Mouse (Mus musculus): Measurements from ENCODE around the gene Vhl. TPM values are rescaled to one million over a fixed set of nuclear protein-coding genes. Genes with fewer than 3 reads are reported as not detected.

Gene Vhl
- total and polyA plus RNA-seq, 3 experiments: 6.4 to 25.4 (median 12.5) TPM

GRCm38 (mm10) chr6:113604432-113605223 lies 19.1 kb upstream of the Vhl start, which contains the start of gene Brk1:
Brk1 (plus strand) TSS chr6:113604772.
- H3K4me1 ChIP-seq (ENCODE audit: insufficient read depth, low read depth, low read length): peaks cover 36% of the 10 kb centered on the region
- H3K9me3 ChIP-seq (replicated peaks): no peaks in the 10 kb centered on the region
- H3K36me3 ChIP-seq (replicated peaks): peaks cover 44% of the 10 kb centered on the region
- no peak for TF ChIP-seq CTCF (IDR thresholded peaks at IDR 0.05; ENCODE audit: low read depth, low read length)
- no peak for TF ChIP-seq POLR2AphosphoS5 (IDR thresholded peaks at IDR 0.05; ENCODE audit: insufficient replicate concordance, low read depth, low read length)
- TF ChIP-seq TAL1 (conservative IDR thresholded peaks at IDR 0.05; ENCODE audit: low read depth, low read length): no peak
- TF ChIP-seq GATA1 (IDR thresholded peaks at IDR 0.05; ENCODE audit: borderline replicate concordance, low read length): no peak
- no peak for TF ChIP-seq GATA2 (IDR thresholded peaks at IDR 0.05; ENCODE audit: borderline replicate concordance, low read depth, low read length)
- H3K27me3 ChIP-seq (ENCODE audit: insufficient read depth, low read length): no peaks in the 10 kb centered on the region
- H3K4me3 ChIP-seq (ENCODE audit: low read depth, low read length): peak within 1 kb of the TSS; percentile 95
- DNase-seq (ENCODE audit: low spot score): peak; percentile 84
- peak; percentile 77 for ATAC-seq (ENCODE audit: extremely low read depth, insufficient number of reproducible peaks, low FRiP score, poor library complexity, severe bottlenecking)

- DNase-seq (ENCODE audit: low spot score): no peak
- no peaks in the 10 kb centered on the region for H3K9me3 ChIP-seq (replicated peaks)
- H3K4me3 ChIP-seq (ENCODE audit: low read depth, low read length): peak overlapping the region; percentile 95
- ATAC-seq (ENCODE audit: extremely low read depth, insufficient number of reproducible peaks, low FRiP score, poor library complexity, severe bottlenecking): no peak
- H3K36me3 ChIP-seq (replicated peaks): peaks cover 44% of the 10 kb centered on the region
- no peak for TF ChIP-seq GATA2 (IDR thresholded peaks at IDR 0.05; ENCODE audit: borderline replicate concordance, low read depth, low read length)
- TF ChIP-seq GATA1 (IDR thresholded peaks at IDR 0.05; ENCODE audit: borderline replicate concordance, low read length): no peak
- peaks cover 36% of the 10 kb centered on the region for H3K4me1 ChIP-seq (ENCODE audit: insufficient read depth, low read depth, low read length)
- H3K27me3 ChIP-seq (ENCODE audit: insufficient read depth, low read length): no peaks in the 10 kb centered on the region
Measured at GRCm38 (mm10) chr6:113605224-113605545, 18.6 kb upstream of the Vhl start.

- H3K36me3 ChIP-seq (replicated peaks): peaks cover 75% of the 10 kb centered on the region
- DNase-seq (ENCODE audit: low spot score) (no peak), ATAC-seq (ENCODE audit: extremely low read depth, insufficient number of reproducible peaks, low FRiP score, poor library complexity, severe bottlenecking) (no peak)
- no peaks in the 10 kb centered on the region for H3K9me3 ChIP-seq (replicated peaks)
- no peak overlapping the region for H3K4me3 ChIP-seq (ENCODE audit: low read depth, low read length)
- peaks cover 30% of the 10 kb centered on the region for H3K4me1 ChIP-seq (ENCODE audit: insufficient read depth, low read depth, low read length)
- TF ChIP-seq GATA2 (IDR thresholded peaks at IDR 0.05; ENCODE audit: borderline replicate concordance, low read depth, low read length) (no peak), GATA1 (IDR thresholded peaks at IDR 0.05; ENCODE audit: borderline replicate concordance, low read length) (no peak), TAL1 (conservative IDR thresholded peaks at IDR 0.05; ENCODE audit: low read depth, low read length) (no peak), CTCF (IDR thresholded peaks at IDR 0.05; ENCODE audit: low read depth, low read length) (no peak), POLR2AphosphoS5 (IDR thresholded peaks at IDR 0.05; ENCODE audit: insufficient replicate concordance, low read depth, low read length) (no peak)
- no peaks in the 10 kb centered on the region for H3K27me3 ChIP-seq (ENCODE audit: insufficient read depth, low read length)
Measured at GRCm38 (mm10) chr6:113608871-113609270, 14.9 kb upstream of the Vhl start.

- H3K4me1 ChIP-seq (ENCODE audit: insufficient read depth, low read depth, low read length): peaks cover 26% of the 10 kb centered on the region
- H3K27me3 ChIP-seq (ENCODE audit: insufficient read depth, low read length): no peaks in the 10 kb centered on the region
- TF ChIP-seq GATA2 (IDR thresholded peaks at IDR 0.05; ENCODE audit: borderline replicate concordance, low read depth, low read length): no peak
- TF ChIP-seq POLR2AphosphoS5 (IDR thresholded peaks at IDR 0.05; ENCODE audit: insufficient replicate concordance, low read depth, low read length): no peak
- TF ChIP-seq TAL1 (conservative IDR thresholded peaks at IDR 0.05; ENCODE audit: low read depth, low read length): no peak
- no peak for TF ChIP-seq GATA1 (IDR thresholded peaks at IDR 0.05; ENCODE audit: borderline replicate concordance, low read length)
- no peak for TF ChIP-seq CTCF (IDR thresholded peaks at IDR 0.05; ENCODE audit: low read depth, low read length)
- DNase-seq (ENCODE audit: low spot score) (no peak), ATAC-seq (ENCODE audit: extremely low read depth, insufficient number of reproducible peaks, low FRiP score, poor library complexity, severe bottlenecking) (no peak)
- H3K4me3 ChIP-seq (ENCODE audit: low read depth, low read length): no peak overlapping the region
- H3K36me3 ChIP-seq (replicated peaks): peaks cover 79% of the 10 kb centered on the region
- H3K9me3 ChIP-seq (replicated peaks): no peaks in the 10 kb centered on the region
Measured at GRCm38 (mm10) chr6:113609293-113609692, 14.5 kb upstream of the Vhl start.

- Histone ChIP-seq H3K36me3 (replicated peaks) (peaks cover 96% of the 10 kb centered on the region), H3K27me3 (ENCODE audit: insufficient read depth, low read length) (no peaks in the 10 kb centered on the region), H3K4me3 (ENCODE audit: low read depth, low read length) (no peak overlapping the region), H3K9me3 (replicated peaks) (no peaks in the 10 kb centered on the region), H3K4me1 (ENCODE audit: insufficient read depth, low read depth, low read length) (peaks cover 5% of the 10 kb centered on the region; the same call in 1 of the 2 replicates)
- DNase-seq (ENCODE audit: low spot score): no peak
- TF ChIP-seq GATA2 (IDR thresholded peaks at IDR 0.05; ENCODE audit: borderline replicate concordance, low read depth, low read length) (no peak), POLR2AphosphoS5 (IDR thresholded peaks at IDR 0.05; ENCODE audit: insufficient replicate concordance, low read depth, low read length) (no peak), TAL1 (conservative IDR thresholded peaks at IDR 0.05; ENCODE audit: low read depth, low read length) (no peak), CTCF (IDR thresholded peaks at IDR 0.05; ENCODE audit: low read depth, low read length) (no peak), GATA1 (IDR thresholded peaks at IDR 0.05; ENCODE audit: borderline replicate concordance, low read length) (no peak)
- ATAC-seq (ENCODE audit: extremely low read depth, insufficient number of reproducible peaks, low FRiP score, poor library complexity, severe bottlenecking): no peak
Measured at GRCm38 (mm10) chr6:113612258-113612969, 11.3 kb upstream of the Vhl start.

GRCm38 (mm10) chr6:113614152-113614551 lies 9.6 kb upstream of the Vhl start:
- no peak for DNase-seq (ENCODE audit: low spot score)
- no peak for ATAC-seq (ENCODE audit: extremely low read depth, insufficient number of reproducible peaks, low FRiP score, poor library complexity, severe bottlenecking)
- H3K4me3 ChIP-seq (ENCODE audit: low read depth, low read length): no peak overlapping the region
- H3K4me1 ChIP-seq (ENCODE audit: insufficient read depth, low read depth, low read length): peaks cover 4% of the 10 kb centered on the region
- TF ChIP-seq GATA2 (IDR thresholded peaks at IDR 0.05; ENCODE audit: borderline replicate concordance, low read depth, low read length) (no peak), GATA1 (IDR thresholded peaks at IDR 0.05; ENCODE audit: borderline replicate concordance, low read length) (no peak), POLR2AphosphoS5 (IDR thresholded peaks at IDR 0.05; ENCODE audit: insufficient replicate concordance, low read depth, low read length) (no peak), TAL1 (conservative IDR thresholded peaks at IDR 0.05; ENCODE audit: low read depth, low read length) (no peak), CTCF (IDR thresholded peaks at IDR 0.05; ENCODE audit: low read depth, low read length) (no peak)
- no peaks in the 10 kb centered on the region for H3K27me3 ChIP-seq (ENCODE audit: insufficient read depth, low read length)
- peaks cover 94% of the 10 kb centered on the region for H3K36me3 ChIP-seq (replicated peaks)
- H3K9me3 ChIP-seq (replicated peaks): no peaks in the 10 kb centered on the region

Measured in G1E (cell line).